Mouse (Mus musculus) small intestine, adult 2 months (tissue): ENCODE data around the gene Tmem258.

ENCODE experiments used
- CTCF ChIP-seq: fragments of 200-500 bp; IDR thresholded peaks from 2 replicates; pipeline ENCODE4 v1.5.1; 2012; ENCODE audit warnings: low read depth, mild to moderate bottlenecking, control low read depth, inconsistent platforms, low read length, moderate library complexity, mixed read lengths; ENCODE audit not compliant: insufficient replicate concordance, insufficient read length; ENCODE audit errors: extremely low read depth
- POLR2A ChIP-seq: fragments of 200-500 bp; IDR thresholded peaks from 2 replicates; pipeline ENCODE4 v1.6.1; 2012; ENCODE audit warnings: low read depth, mild to moderate bottlenecking, control low read depth, inconsistent platforms, low read length, moderate library complexity

DNA sequence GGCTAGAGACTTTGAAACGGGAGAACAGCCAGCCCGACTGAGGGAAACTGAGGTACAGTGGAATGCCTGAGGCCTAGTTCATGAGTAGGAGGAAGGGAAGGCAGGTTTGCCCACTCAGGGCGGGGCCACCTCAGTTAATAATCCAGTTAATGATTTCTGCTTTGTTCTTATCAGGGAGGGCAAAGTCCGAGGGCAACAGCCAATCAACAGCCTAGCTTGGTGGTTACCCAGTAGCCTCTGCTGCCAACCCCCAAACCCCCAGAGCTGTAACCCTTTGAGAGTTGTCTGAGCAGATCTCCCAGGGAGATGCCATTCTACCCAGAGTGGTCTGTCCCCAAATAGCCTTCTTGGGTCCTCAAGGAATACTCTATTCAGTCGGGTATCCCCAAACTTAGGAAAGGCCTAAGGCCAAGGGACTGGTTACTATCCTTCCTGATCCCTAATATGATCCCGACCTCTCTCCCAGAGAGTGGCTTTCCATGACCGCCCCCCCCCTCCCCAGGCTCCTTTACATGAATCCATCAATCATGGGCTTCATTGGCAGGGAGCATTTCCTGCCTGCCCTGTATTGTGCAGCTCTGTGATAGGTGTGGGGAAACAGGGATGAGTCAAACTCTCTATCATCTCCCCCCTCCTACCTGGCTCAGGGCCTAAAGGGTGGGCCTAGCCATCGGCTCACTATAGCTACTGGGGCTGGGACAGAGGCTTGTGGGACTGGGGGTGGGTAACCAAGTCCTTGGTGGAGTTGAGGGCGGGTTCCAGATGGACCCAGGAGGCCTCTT, 32.2 kb downstream of the Tmem258 start:
- TF ChIP-seq CTCF (no peak), POLR2A (no peak)
